Mouse (Mus musculus) heart, embryonic 10.5 days (tissue): ENCODE results near the gene Lrrc42. TPM values are rescaled to one million over a fixed set of nuclear protein-coding genes. Genes with fewer than 3 reads are reported as not detected.

Experiments
- DNase-seq: peaks from one replicate; pipeline ENCODE4 v3.0.0-alpha.2; 2017; ENCODE audit warnings: low spot score
- H3K27ac ChIP-seq: fragments of 300-500 bp; sonication (generic); 2 replicates; pipeline ENCODE4 v1.5.1; 2016; ENCODE audit warnings: mild to moderate bottlenecking
- H3K27me3 ChIP-seq: fragments of 300-500 bp; sonication (generic); 2 replicates; pipeline ENCODE4 v1.6.1; 2016; ENCODE audit warnings: mild to moderate bottlenecking; ENCODE audit not compliant: poor library complexity, insufficient read depth, severe bottlenecking
- H3K36me3 ChIP-seq: fragments of 300-500 bp; sonication (generic); 2 replicates; pipeline ENCODE4 v1.6.1; 2016; ENCODE audit warnings: mild to moderate bottlenecking, moderate library complexity
- H3K4me1 ChIP-seq: fragments of 300-500 bp; sonication (generic); 2 replicates; pipeline ENCODE4 v1.6.1; 2016; ENCODE audit warnings: mild to moderate bottlenecking
- H3K4me3 ChIP-seq: fragments of 300-500 bp; sonication (generic); 2 replicates; pipeline ENCODE4 v1.5.1; 2016; ENCODE audit warnings: mild to moderate bottlenecking, moderate library complexity
- H3K9me3 ChIP-seq: fragments of 300-500 bp; sonication (generic); 2 replicates; pipeline ENCODE4 v1.6.1; 2016; ENCODE audit warnings: mild to moderate bottlenecking, moderate library complexity
- WGBS: fragments of 180-500 bp; shearing (Covaris S2); methylation state at CpG from one replicate; pipeline ENCODE4 v1.1.7; 2016; 5-methylcytosine and 5-hydroxymethylcytosine counted together
- polyA plus RNA-seq: library from polyadenylated mRNA; unstranded; fragments of >200 nt; fragmentation: Nextera tagmentation; extraction: Ambion mirVana; gene quantifications from 2 replicates; pipeline ENCODE4 v1.2.1, GENCODE M21; 2016

The Lrrc42 gene
- polyA plus RNA-seq: 81.7 and 86.6 TPM in 2 replicates

GRCm38 (mm10) chr4:107253125-107254091 is at the start of gene Lrrc42, which contains the start of gene Hspb11:
Gene Lrrc42, minus strand, starts transcription at chr4:107253532.
Gene Hspb11, plus strand, starts transcription at chr4:107253593.
- Histone ChIP-seq H3K4me3 (peak within 1 kb of the TSS; percentile 94), H3K36me3 (no peaks in the 10 kb centered on the region), H3K9me3 (no peaks in the 10 kb centered on the region), H3K27ac (peak within 1 kb of the TSS; percentile 97), H3K4me1 (peaks cover 48% of the 10 kb centered on the region), H3K27me3 (no peaks in the 10 kb centered on the region)
- DNase-seq: peak; percentile 98
- under 1% methylated on average over 100 of the region's 101 CpGs for WGBS

GRCm38 (mm10) chr4:107302832-107303231 is 49.5 kb upstream of the Lrrc42 start:
- Histone ChIP-seq H3K4me3 (no peak overlapping the region), H3K4me1 (peaks cover 21% of the 10 kb centered on the region), H3K9me3 (no peaks in the 10 kb centered on the region), H3K27me3 (peaks cover 22% of the 10 kb centered on the region), H3K27ac (no peak overlapping the region), H3K36me3 (no peaks in the 10 kb centered on the region)
- 76% methylated on average over 4 of the region's 4 CpGs for WGBS
- no peak for DNase-seq

GRCm38 (mm10) chr4:107302221-107302620 is 48.9 kb upstream of the Lrrc42 start:
- Histone ChIP-seq H3K27ac (no peak overlapping the region), H3K36me3 (no peaks in the 10 kb centered on the region), H3K4me1 (peaks cover 21% of the 10 kb centered on the region), H3K27me3 (peaks cover 22% of the 10 kb centered on the region), H3K9me3 (no peaks in the 10 kb centered on the region), H3K4me3 (no peak overlapping the region)
- 91% methylated on average over 9 of the region's 9 CpGs for WGBS
- no peak for DNase-seq

GRCm38 (mm10) chr4:107300902-107301555 is 47.7 kb upstream of the Lrrc42 start:
- Histone ChIP-seq H3K4me1 (peaks cover 11% of the 10 kb centered on the region), H3K4me3 (no peak overlapping the region), H3K27me3 (peaks cover 14% of the 10 kb centered on the region; the same call in 1 of the 2 replicates), H3K9me3 (no peaks in the 10 kb centered on the region), H3K27ac (no peak overlapping the region), H3K36me3 (no peaks in the 10 kb centered on the region)
- no peak for DNase-seq
- WGBS: 94% methylated on average over 1 of the region's 1 CpGs

- no peak for DNase-seq
- H3K4me1 ChIP-seq: peaks cover 5% of the 10 kb centered on the region
- H3K27me3 ChIP-seq: peaks cover 10% of the 10 kb centered on the region; the same call in 1 of the 2 replicates
- no peaks in the 10 kb centered on the region for H3K9me3 ChIP-seq
- no peaks in the 10 kb centered on the region for H3K36me3 ChIP-seq
- WGBS: 72% methylated on average over 4 of the region's 4 CpGs
- H3K4me3 ChIP-seq: no peak overlapping the region
- H3K27ac ChIP-seq: no peak overlapping the region
Observed at GRCm38 (mm10) chr4:107300371-107300770, 47.0 kb upstream of the Lrrc42 start.

GRCm38 (mm10) chr4:107299779-107300340 is 46.5 kb upstream of the Lrrc42 start:
- no peak overlapping the region for H3K4me3 ChIP-seq
- no peaks in the 10 kb centered on the region for H3K36me3 ChIP-seq
- WGBS: 81% methylated on average over 7 of the region's 7 CpGs
- no peaks in the 10 kb centered on the region; the same call in 1 of the 2 replicates for H3K4me1 ChIP-seq
- no peak for DNase-seq
- peaks cover 10% of the 10 kb centered on the region; the same call in 1 of the 2 replicates for H3K27me3 ChIP-seq
- H3K27ac ChIP-seq: no peak overlapping the region
- H3K9me3 ChIP-seq: no peaks in the 10 kb centered on the region

GRCm38 (mm10) chr4:107298071-107298606 is 44.8 kb upstream of the Lrrc42 start:
- Histone ChIP-seq H3K36me3 (no peaks in the 10 kb centered on the region), H3K27ac (no peak overlapping the region), H3K4me3 (no peak overlapping the region), H3K9me3 (no peaks in the 10 kb centered on the region), H3K27me3 (0 out of 2 replicates have a peak, but pooled peaks cover 7% of the 10 kb centered on the region), H3K4me1 (no peaks in the 10 kb centered on the region)
- DNase-seq: no peak
- WGBS: 80% methylated on average over 8 of the region's 8 CpGs

- H3K36me3 ChIP-seq: no peaks in the 10 kb centered on the region
- H3K27me3 ChIP-seq: no peaks in the 10 kb centered on the region
- WGBS: 31% methylated on average over 4 of the region's 4 CpGs
- H3K27ac ChIP-seq: 0 out of 2 replicates have a peak overlapping the region, but pooled peaks have one; percentile 11
- H3K9me3 ChIP-seq: no peaks in the 10 kb centered on the region
- H3K4me1 ChIP-seq: peaks cover 8% of the 10 kb centered on the region
- no peak for DNase-seq
- H3K4me3 ChIP-seq: no peak overlapping the region
Observed at GRCm38 (mm10) chr4:107292273-107292662, 38.9 kb upstream of the Lrrc42 start.

- H3K4me1 ChIP-seq: peaks cover 8% of the 10 kb centered on the region
- no peak overlapping the region for H3K27ac ChIP-seq
- H3K27me3 ChIP-seq: no peaks in the 10 kb centered on the region
- no peaks in the 10 kb centered on the region for H3K36me3 ChIP-seq
- no peaks in the 10 kb centered on the region for H3K9me3 ChIP-seq
- H3K4me3 ChIP-seq: no peak overlapping the region
- WGBS: 83% methylated on average over 7 of the region's 7 CpGs
- no peak for DNase-seq
Observed at GRCm38 (mm10) chr4:107291611-107292272, 38.4 kb upstream of the Lrrc42 start.

GRCm38 (mm10) chr4:107287517-107287916 is 34.2 kb upstream of the Lrrc42 start:
- DNase-seq: no peak
- H3K9me3 ChIP-seq: no peaks in the 10 kb centered on the region
- H3K36me3 ChIP-seq: no peaks in the 10 kb centered on the region
- H3K27me3 ChIP-seq: no peaks in the 10 kb centered on the region
- H3K27ac ChIP-seq: no peak overlapping the region
- WGBS: 80% methylated on average over 2 of the region's 2 CpGs
- H3K4me1 ChIP-seq: peaks cover 7% of the 10 kb centered on the region
- no peak overlapping the region for H3K4me3 ChIP-seq

- Histone ChIP-seq H3K27me3 (no peaks in the 10 kb centered on the region), H3K36me3 (no peaks in the 10 kb centered on the region), H3K27ac (no peak overlapping the region), H3K4me1 (no peaks in the 10 kb centered on the region), H3K9me3 (no peaks in the 10 kb centered on the region), H3K4me3 (no peak overlapping the region)
- 87% methylated on average over 8 of the region's 8 CpGs for WGBS
- DNase-seq: no peak
Observed at GRCm38 (mm10) chr4:107286386-107286785, 33.1 kb upstream of the Lrrc42 start.
